Mouse (Mus musculus) adrenal gland, adult 2 months (tissue): ENCODE results near the gene Gal3st3. TPM values are rescaled to one million over a fixed set of nuclear protein-coding genes. Genes with fewer than 3 reads are reported as not detected.
A peak's percentile ranks its signal among the peaks of the same experiment; 100 is the strongest.
"Not testable (repeated sequence)": the region's sequence is repeated elsewhere in the genome, so short reads cannot be mapped to it uniquely, and the experiment has no call there.

Experiments
- DNase-seq: peaks from one replicate; pipeline ENCODE4 v3.0.0; 2021
- polyA plus RNA-seq: library from polyadenylated mRNA; depleted of rRNA; stranded (reverse); fragments of >200 nt; gene quantifications from 2 replicates; pipeline ENCODE4 v1.2.3, GENCODE M21; 2012; rRNA removed
- total RNA-seq, 2 experiments: library from RNA; stranded (reverse); gene quantifications; 2 replicates each; pipeline ENCODE4 v1.2.3; 2021

Gene Gal3st3
- total and polyA plus RNA-seq, 3 experiments: 0.12 to 0.27 (median 0.21) TPM

DNA sequence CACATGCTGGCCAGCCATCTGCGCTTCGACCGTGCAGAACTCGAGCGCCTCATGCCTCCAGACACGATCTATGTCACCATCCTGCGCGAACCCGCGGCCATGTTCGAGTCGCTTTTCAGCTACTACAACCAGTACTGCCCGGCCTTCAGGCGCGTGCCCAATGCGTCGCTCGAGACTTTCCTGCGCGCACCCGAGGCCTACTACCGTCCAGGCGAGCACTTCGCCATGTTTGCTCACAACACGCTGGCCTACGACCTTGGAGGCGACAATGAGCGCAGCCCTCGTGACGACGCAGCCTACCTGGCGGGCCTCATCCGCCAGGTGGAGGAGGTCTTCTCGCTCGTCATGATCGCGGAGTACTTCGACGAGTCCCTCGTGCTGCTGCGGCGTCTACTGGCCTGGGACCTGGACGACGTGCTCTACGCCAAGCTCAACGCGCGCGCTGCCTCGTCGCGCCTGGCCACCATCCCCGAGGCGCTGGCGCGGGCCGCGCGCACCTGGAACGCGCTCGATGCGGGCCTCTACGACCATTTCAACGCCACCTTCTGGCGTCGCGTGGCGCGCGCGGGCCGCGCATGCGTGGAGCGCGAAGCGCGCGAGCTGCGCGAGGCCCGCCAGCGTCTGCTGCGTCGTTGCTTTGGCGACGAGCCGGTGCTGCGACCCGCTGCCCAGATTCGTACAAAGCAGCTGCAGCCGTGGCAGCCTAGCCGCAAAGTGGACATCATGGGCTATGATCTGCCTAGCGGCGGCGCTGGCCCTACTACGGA, 9.0 kb downstream of the Gal3st3 start:
- DNase-seq: no peak

DNA sequence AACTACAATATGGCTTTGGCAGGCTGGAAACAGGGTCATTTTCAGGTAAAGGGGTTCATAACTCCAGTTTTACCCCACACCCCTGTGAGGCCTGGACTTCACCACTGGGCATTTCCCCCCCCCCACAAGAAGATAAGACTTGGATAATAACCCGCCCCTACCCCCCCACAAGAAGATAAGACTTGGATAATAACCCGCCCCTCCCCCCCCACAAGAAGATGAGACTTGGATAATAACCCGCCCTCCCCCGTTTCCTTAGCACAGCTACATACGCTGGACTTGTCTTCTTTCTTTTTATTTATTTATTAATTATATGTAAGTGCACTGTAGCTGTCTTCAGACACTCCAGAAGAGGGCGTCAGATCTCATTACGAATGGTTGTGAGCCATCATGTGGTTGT, 10.9 kb downstream of the Gal3st3 start:
- DNase-seq: no peak

DNA sequence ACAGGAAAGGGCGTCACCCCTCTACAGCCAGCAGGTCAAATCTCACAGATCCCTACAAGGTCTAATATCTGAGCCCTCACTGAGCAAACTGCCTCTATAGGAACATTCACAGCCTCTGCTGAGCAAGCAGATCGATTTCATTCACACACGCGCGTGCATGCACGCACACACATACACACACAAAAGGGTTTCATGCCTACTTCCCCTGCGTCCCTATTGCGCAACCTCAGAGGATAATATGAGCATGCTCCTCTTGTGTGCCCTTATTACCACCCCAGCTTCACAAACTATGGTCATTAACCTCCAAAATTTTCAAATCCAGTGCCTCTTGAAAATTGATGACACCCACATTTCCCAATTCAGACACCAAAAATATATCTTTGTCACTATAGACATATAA, 15.1 kb downstream of the Gal3st3 start:
- DNase-seq: no peak

DNA sequence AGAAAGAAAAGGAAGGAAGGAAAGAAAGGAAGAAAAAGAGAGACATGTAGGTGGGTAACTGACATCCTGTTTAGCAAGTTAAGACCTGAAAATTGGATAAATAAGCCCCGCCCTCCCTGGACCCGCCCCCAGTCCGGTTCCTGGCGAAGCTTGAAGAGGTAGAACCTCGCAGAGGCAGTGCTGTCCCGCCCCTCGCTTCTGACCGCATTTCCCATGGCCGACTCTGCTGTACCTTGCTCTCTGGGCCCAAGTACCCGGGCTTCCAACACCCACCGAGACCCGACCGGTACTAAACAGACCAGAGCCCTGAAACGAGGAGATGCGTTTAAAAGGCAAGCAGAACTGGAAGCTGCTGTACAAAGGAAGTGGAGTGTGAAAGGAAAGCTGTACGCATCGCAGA, 25.7 kb downstream of the Gal3st3 start:
- DNase-seq: no peak

DNA sequence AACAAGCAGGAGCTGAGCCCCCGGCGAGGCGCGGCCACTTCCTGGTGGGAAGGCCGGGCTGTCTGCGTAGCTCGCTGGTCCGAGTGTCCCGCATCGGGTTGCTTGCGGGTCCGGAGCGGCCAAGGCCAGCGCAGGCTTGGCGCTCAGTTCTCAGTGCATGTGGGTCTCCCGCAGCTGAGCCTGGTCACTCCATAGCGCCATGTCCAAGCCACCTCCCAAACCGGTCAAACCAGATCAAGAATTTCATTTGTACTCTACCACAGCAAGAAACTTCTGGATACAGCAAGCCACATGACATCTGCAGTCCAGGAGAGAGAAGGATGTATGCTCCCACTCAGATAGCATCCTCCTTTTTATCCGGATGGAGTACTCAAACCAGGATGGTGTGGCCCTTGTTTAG, 29.8 kb downstream of the Gal3st3 start:
- DNase-seq: no peak

DNA sequence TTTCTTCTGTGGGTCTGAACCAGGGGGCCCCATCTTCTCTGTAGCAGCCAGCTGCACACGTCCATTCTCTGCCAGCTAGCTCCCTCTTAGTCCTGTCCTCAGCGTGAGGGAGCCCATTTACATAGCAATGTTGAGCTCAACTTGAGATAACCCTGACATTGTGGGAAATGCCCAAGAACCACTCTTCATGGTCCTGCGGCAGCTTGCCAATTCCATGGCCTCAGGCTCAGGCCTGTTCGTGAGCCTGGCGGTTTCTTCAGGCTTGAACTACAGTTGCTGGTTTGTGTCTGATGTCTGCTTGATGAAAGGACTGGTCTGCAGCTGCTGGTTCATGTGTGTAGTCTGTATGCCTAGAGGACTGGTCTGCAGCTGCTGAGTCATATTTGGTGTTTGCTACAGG, 36.6 kb downstream of the Gal3st3 start:
- no peak for DNase-seq

DNA sequence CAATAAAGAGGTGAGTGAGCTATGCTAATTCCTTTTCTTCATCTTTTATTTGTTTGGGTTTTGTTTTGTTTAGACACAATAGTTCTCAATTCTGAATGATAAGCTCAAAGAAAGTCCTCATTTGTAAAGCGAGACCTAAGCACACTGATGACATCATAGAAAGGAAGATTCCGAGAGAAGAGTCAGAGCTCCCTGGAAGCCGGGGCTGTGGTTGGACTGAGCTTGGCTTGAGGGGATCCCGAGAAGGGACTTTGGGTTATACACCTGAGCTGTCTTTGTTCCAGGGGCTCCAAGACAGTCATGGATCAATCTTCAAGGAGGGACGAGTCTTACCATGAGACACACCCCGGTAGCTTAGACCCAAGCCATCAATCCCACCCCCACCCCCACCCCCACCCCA, 37.3 kb downstream of the Gal3st3 start, which contains the start of gene Catsper1:
Gene Catsper1, plus strand, starts transcription at position 301 of the 400 bp plus-strand sequence.
- no peak for DNase-seq

DNA sequence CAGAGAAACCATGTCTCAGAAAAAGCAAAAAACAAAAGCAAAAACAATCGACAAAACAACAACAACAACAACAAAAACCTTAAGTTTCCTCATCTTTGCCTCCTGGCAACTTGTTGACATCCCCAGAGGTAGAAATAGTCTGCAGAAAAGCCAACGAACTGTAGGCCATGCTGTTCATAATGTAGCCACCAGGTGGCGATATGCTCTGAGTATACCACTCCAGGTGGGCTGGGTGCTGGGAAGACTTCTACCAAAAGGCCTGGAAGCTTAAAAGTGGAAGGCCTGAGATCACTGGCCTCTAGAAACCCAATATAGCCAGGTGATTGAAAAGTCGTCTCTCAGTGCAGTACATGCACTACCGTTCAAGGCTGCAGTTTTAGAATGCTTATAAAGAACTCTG, 39.8 kb downstream of the Gal3st3 start:
- DNase-seq: peak; percentile 70

DNA sequence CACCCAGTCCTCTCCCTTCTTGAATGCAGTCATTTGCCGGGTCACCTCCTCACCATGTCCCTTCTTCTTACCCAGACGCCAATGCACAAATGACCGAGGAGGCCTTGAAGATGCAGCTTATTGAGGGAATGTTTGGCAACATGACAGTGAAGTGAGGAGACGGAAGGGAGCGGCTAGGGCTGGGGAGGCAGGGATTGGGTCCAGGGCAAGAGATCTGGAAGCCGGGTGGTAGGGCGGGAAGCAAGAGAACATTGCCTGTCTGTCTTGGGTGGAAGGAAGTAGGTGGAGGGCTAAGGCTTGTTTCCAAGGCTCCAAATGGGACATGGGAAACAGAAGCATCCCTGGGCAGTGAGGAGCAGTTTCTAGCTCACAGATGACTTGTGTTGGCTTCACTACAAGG, 43.2 kb downstream of the Gal3st3 start:
- DNase-seq: no peak

DNA sequence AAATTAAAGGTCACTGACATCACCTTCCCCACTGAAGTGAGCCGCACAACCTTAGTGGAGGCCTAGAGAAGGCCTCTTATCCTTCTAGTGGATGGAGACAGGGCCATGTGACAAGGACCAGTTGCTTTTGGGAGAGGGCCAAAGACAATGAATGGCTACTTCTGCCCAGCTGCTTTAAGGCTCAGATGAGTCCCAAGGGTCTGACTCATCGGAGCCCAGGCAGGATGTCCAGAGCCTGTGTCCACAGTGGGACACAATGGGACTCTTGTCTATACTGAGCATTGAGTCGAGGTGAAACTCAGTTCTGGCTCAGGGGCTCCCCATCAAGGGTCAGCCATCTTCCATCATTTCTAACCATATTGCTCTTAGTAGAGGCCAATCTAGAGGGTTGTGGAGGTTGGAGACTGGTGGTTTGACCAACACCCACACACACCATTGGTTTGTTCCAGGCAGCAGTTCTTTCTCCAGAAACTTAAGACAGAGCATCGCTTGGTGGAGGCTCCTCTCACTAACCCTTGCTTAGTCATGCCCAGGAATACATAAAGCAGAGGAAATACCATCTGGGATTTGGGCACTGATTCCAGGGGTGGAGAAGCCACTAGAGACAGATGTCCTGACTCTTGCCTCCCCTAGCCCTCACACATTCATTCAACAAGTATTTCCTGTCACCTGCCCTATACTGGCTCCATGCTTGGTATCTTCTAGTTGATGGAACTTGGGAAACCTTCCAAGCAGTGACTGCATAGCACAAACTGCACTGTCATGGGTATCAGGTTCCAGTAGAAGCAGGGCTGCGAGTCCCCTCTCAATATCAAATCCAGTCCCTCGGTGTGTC, 47.4 kb downstream of the Gal3st3 start:
- peak; percentile 10 for DNase-seq

DNA sequence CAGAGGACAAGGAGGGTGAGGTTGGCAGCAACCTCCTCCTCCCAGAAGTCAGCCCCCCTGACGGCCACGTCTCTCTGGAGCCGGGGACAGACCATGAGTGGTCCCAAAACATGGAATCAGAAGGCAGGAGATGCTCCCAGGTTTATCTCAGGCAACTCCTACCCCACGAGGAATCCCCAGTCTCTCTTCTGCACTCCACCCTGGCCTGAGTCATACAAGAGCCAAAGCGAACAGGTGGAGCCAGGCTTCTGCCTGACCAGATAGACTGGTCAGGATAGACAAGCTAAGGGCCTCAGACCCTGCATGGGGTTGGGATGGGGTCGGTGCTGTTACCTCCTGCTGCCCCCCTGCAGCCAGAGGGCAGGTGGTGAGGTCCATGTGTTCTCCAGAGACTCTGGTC, 49.9 kb downstream of the Gal3st3 start:
- no peak for DNase-seq

DNA sequence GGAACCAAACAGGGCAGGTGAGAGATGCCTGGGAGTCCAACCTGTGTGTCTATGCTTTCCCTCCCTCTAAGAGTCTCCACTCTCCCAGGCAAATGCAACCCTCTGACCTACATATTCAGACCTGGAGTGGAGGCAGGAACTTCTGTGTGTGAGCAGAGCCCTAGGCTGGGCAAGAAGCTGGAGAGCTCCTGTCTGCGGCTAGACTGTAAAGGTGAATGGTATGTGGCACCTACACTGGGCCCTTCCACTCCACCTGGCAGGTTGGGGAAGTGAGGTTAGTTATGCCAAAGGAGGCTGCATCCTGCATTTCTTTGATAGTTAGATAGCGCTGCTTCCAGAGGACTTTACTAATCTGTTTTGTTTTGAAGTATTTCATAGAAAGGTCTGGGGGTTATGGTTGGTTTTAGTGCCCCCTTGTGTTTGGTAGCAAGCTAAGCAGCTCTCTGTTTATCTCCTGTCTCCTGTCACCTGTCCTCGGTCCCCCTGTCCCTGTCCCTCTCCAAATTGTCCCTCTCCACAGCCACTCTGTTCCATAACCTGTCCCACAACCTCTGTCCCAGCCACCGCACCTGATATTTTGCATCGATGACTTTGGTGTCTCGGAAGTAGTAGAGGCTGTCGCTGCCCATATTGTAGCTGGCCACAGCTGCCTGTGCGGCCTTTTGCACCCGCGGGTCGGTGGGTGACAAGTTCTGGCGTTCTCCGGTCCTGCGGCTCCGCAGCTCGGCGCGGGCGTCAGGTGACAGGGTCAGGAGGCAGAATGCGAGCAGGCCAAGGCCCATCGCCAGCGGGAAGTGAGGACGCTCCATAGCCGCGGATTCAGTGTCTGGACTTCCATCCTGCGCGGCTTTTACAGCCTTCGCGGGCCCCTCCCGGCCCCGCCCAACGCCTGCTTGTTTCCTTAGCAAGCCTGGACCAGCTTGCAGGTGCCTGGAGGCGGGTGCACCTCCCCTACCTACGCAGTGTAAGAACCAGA, 50.7 kb downstream of the Gal3st3 start:
- peak; percentile 38 for DNase-seq

DNA sequence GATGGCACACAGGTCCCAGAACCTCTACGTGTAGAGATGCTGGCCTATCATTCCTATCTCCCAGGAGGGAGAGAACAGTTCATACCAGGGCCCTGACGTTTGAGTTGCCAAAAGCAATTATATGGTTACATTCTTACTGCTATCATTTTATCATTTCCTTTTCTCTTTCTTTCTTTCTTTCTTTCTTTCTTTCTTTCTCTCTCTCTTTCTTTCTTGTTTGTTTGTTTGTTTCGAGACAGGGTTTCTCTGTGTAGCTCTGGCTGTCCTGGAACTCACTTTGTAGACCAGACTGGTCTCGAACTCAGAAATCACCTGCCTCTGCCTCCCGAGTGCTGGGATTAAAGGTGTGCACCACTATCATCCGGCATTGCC, 51.4 kb downstream of the Gal3st3 start, which contains the start of gene Cst6:
Gene Cst6, minus strand, starts transcription at position 73 of the 372 bp plus-strand sequence.
- not testable (repeated sequence) for DNase-seq

DNA sequence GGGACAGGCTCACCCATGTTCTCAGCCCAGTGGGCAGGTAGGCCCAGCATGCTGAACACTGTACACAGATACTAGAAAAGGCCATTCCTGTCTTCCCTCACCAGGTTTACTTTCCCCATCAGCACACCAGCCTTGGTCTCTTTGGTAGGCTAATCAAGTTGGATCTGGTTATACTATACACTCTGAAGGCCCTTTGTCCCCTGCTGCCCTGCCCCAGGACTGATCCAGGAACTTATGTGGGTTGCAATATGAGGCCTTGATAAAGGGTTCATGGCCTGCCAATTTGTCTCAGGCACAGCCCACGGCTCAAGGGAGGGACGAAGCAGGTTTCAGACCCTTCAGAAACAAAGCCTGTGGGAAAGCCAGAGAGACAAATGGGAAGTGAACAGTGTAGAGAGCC, 55.5 kb downstream of the Gal3st3 start:
- no peak for DNase-seq

DNA sequence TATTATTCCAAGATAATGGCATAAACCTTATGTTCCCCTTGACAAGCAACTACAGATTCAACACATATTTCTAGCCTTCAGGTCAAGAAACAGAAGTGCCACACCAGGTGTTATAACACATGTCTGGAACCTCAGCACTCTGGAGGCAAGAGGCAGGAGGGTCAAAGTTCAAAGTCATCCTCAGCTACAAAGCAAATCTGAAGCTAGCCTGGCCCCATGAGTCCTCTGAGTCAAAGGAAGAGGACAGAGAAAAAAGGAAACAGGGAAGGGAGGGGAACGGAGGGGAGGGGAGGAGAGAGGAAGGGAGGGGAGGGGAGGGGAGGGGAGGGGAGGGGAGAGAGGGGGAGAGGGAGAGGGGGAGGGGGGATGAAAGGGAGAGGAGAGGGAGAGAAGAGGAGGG, 57.9 kb downstream of the Gal3st3 start:
- DNase-seq: no peak

Other genes starting within 250 kb of the Gal3st3 start
- gene Rin1, start 247.8 kb upstream of the Gal3st3 start, total RNA-seq: 1 to 10 TPM; 3.1 to 9.6 TPM
- gene Rin1, start 247.8 kb upstream of the Gal3st3 start, polyA plus RNA-seq: 8.8 and 11.6 TPM in 2 replicates
- 10 to 100 TPM; 10.4 to 19.8 TPM for gene Cd248, start 230.3 kb upstream of the Gal3st3 start, total RNA-seq
- gene Cd248, start 230.3 kb upstream of the Gal3st3 start, polyA plus RNA-seq: 23.4 and 24.1 TPM in 2 replicates
- gene Tmem151a, start 212.8 kb upstream of the Gal3st3 start, total RNA-seq: 1 to 10 TPM; 1.2 to 2.9 TPM
- 4.8 and 5.0 TPM in 2 replicates for gene Tmem151a, start 212.8 kb upstream of the Gal3st3 start, polyA plus RNA-seq
- gene Yif1a, start 209.8 kb upstream of the Gal3st3 start, total RNA-seq: 10 to 100 TPM; 69.5 to 82.3 TPM
- 135 and 147 TPM in 2 replicates for gene Yif1a, start 209.8 kb upstream of the Gal3st3 start, polyA plus RNA-seq
- gene Cnih2, start 199.8 kb upstream of the Gal3st3 start, total RNA-seq: 1 to 10 TPM; 1.2 to 2.4 TPM
- gene Cnih2, start 199.8 kb upstream of the Gal3st3 start, polyA plus RNA-seq: 7.1 and 13.2 TPM in 2 replicates
- 100 to 1,000 TPM; 166 to 194 TPM for gene Rab1b, start 191.3 kb upstream of the Gal3st3 start, total RNA-seq
- gene Rab1b, start 191.3 kb upstream of the Gal3st3 start, polyA plus RNA-seq: 335 and 337 TPM in 2 replicates
- gene Klc2, start 179.8 kb upstream of the Gal3st3 start, total RNA-seq: 10 to 100 TPM; 44.2 to 48.1 TPM
- gene Klc2, start 179.8 kb upstream of the Gal3st3 start, polyA plus RNA-seq: 95.3 and 101 TPM in 2 replicates
- gene Pacs1, start 25.2 kb upstream of the Gal3st3 start, total RNA-seq: 10 to 100 TPM; 18.4 to 18.9 TPM
- 34.1 and 39.9 TPM in 2 replicates for gene Pacs1, start 25.2 kb upstream of the Gal3st3 start, polyA plus RNA-seq
- gene Sf3b2, start 2.9 kb upstream of the Gal3st3 start, total RNA-seq: 100 to 1,000 TPM; 165 to 171 TPM
- gene Sf3b2, start 2.9 kb upstream of the Gal3st3 start, polyA plus RNA-seq: 161 and 235 TPM in 2 replicates
- gene Catsper1, start 37.4 kb downstream of the Gal3st3 start, total RNA-seq: not detected
- gene Catsper1, start 37.4 kb downstream of the Gal3st3 start, polyA plus RNA-seq: not detected in 2 replicates
- gene Cst6, start 51.2 kb downstream of the Gal3st3 start, total RNA-seq: 1 to 10 TPM; 1.1 to 3.2 TPM
- gene Cst6, start 51.2 kb downstream of the Gal3st3 start, polyA plus RNA-seq: 1.9 and 6.1 TPM in 2 replicates
- 10 to 100 TPM; 22.5 to 23.7 TPM for gene Eif1ad, start 68.4 kb downstream of the Gal3st3 start, total RNA-seq
- gene Eif1ad, start 68.4 kb downstream of the Gal3st3 start, polyA plus RNA-seq: 22.2 and 27.2 TPM in 2 replicates
- 100 to 1,000 TPM; 138 to 155 TPM for gene Banf1, start 68.8 kb downstream of the Gal3st3 start, total RNA-seq
- 99.6 and 110 TPM in 2 replicates for gene Banf1, start 68.8 kb downstream of the Gal3st3 start, polyA plus RNA-seq
- gene Sart1, start 90.4 kb downstream of the Gal3st3 start, total RNA-seq: 10 to 100 TPM; 72.2 to 88.9 TPM
- 5.4 and 8.1 TPM in 2 replicates for gene Sart1, start 90.4 kb downstream of the Gal3st3 start, polyA plus RNA-seq
- gene Tsga10ip, start 104.2 kb downstream of the Gal3st3 start, total RNA-seq: not detected
- gene Tsga10ip, start 104.2 kb downstream of the Gal3st3 start, polyA plus RNA-seq: not detected in 2 replicates
- gene Drap1, start 126.6 kb downstream of the Gal3st3 start, total RNA-seq: 100 to 1,000 TPM; 273 to 290 TPM
- gene Drap1, start 126.6 kb downstream of the Gal3st3 start, polyA plus RNA-seq: 127 and 159 TPM in 2 replicates
- 10 to 100 TPM; 48.8 to 53.3 TPM for gene AI837181, start 126.8 kb downstream of the Gal3st3 start, total RNA-seq
- 109 and 115 TPM in 2 replicates for gene AI837181, start 126.8 kb downstream of the Gal3st3 start, polyA plus RNA-seq
- 1 to 10 TPM in 1 of 2 experiments, not detected in 1; 1.2 TPM for gene Fosl1, start 149.2 kb downstream of the Gal3st3 start, total RNA-seq
- gene Fosl1, start 149.2 kb downstream of the Gal3st3 start, polyA plus RNA-seq: 0.06 and 0.16 TPM in 2 replicates
- 10 to 100 TPM in 1 of 2 experiments, 1 to 10 TPM in 1; 3.5 to 10.5 TPM for gene Ccdc85b, start 159.6 kb downstream of the Gal3st3 start, total RNA-seq
- gene Ccdc85b, start 159.6 kb downstream of the Gal3st3 start, polyA plus RNA-seq: 13.5 and 13.9 TPM in 2 replicates
- 10 to 100 TPM; 85.1 to 94.8 TPM for gene Fibp, start 162.3 kb downstream of the Gal3st3 start, total RNA-seq
- 89.9 and 95.9 TPM in 2 replicates for gene Fibp, start 162.3 kb downstream of the Gal3st3 start, polyA plus RNA-seq
- gene Ctsw, start 170.2 kb downstream of the Gal3st3 start, total RNA-seq: under 1 TPM; 0.75 to 0.79 TPM
- 0.71 and 1.1 TPM in 2 replicates for gene Ctsw, start 170.2 kb downstream of the Gal3st3 start, polyA plus RNA-seq
- gene Efemp2, start 175.6 kb downstream of the Gal3st3 start, total RNA-seq: 100 to 1,000 TPM in 1 of 2 experiments, 10 to 100 TPM in 1; 49.7 to 107 TPM
- 112 and 116 TPM in 2 replicates for gene Efemp2, start 175.6 kb downstream of the Gal3st3 start, polyA plus RNA-seq
- 10 to 100 TPM; 23.2 to 24.9 TPM for gene Mus81, start 190.1 kb downstream of the Gal3st3 start, total RNA-seq
- gene Mus81, start 190.1 kb downstream of the Gal3st3 start, polyA plus RNA-seq: 39.5 and 45.7 TPM in 2 replicates
- 100 to 1,000 TPM; 732 to 783 TPM for gene Cfl1, start 192.1 kb downstream of the Gal3st3 start, total RNA-seq
- 308 and 311 TPM in 2 replicates for gene Cfl1, start 192.1 kb downstream of the Gal3st3 start, polyA plus RNA-seq
- 1 to 10 TPM in 1 of 2 experiments, under 1 TPM in 1; 0.86 to 1.1 TPM for gene 1700020D05Rik, start 205.5 kb downstream of the Gal3st3 start, total RNA-seq
- gene 1700020D05Rik, start 205.5 kb downstream of the Gal3st3 start, polyA plus RNA-seq: 1.0 and 1.2 TPM in 2 replicates
- gene Snx32, start 212.2 kb downstream of the Gal3st3 start, total RNA-seq: 10 to 100 TPM; 12.2 to 14.1 TPM
- 13.0 and 15.0 TPM in 2 replicates for gene Snx32, start 212.2 kb downstream of the Gal3st3 start, polyA plus RNA-seq